Mouse (Mus musculus) cerebellum, adult 11 months (tissue): Measurements from ENCODE around the gene Acp2.

Experiments
- DNase-seq: peaks from one replicate; pipeline ENCODE4 v3.0.0; 2022

The Acp2 gene

DNA sequence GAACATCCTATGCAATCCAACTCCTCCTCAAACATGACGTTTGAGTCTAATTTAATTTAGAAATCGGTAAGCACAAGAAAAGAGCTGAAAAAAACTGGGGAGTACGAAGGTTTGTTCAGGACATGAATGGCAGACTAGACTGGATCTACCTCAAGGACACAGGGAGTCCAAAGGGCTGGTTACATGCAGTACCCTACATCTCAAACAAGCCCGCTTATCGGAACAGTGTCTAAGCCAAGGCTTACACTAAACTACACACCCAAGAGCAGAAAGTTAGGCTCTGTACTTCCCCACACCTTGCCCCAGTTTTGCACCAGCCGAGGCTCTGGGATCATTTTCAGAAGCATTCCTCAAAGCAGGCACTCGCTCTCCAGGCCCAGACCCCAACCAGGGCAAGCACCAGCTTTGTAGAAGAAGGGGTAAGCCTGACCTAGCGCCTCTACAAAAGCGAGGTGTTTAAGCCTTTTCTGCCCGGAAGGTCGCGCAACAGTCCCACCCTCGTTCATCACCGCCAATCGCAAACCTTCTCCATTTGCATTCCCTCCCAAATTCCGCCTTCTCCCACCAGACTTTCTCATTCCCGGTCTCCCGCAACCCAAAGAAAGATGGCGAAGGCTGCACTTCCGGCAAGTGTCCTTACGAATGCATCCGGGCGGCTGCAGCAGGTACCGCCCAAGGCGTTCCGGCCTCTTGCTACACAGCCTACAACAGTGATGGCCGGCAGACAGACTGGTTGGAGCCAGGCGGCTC lies at the start of gene Acp2, which contains the start of gene Nr1h3:
Gene Acp2, plus strand, starts transcription at position 664 of the 750 bp plus-strand sequence.
Gene Nr1h3, minus strand, starts transcription at position 613 of the 750 bp plus-strand sequence.
- DNase-seq: peak; percentile 93

DNA sequence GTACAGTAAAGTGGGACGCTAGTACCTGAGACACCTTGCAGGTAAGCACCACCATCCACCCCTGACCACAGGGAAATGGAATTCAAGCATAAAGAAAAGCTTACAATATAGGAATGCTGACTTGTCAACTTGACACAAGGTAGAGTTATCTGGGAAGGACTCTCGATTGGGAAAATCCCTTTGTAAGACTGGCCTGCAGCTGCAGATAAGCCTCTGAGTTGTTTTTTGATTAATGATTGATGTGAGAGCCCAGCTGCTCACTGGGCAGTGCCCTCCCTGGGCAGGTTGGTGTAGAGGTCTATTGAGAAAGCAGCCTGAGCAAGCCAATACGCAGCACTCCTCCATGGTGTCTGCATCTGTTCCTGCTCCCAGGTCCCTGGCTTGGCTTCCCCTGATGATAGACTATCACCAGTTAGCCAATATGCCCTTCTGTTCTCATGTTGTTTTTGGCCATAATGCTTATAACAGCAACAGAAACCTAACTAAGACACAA lies 49.8 kb upstream of the Acp2 start:
- no peak for DNase-seq

DNA sequence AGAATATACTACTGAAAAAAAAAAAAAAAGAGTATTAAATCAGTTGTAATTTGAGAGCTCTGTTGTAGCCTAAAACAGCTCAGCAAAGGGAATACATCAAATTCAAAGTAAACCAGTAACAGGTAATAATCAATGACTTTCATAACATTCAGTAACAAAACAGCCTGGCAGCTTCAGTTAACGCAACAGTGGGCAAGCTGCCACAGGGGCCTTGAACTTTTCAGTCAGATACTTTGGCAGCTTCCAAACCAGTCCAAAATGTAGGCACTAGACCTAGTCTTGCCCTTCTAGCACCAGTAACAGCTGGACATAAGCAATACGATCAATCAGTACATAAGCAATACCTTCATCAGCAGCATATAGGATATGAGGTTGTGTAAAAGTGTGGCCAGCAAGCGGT lies 48.6 kb upstream of the Acp2 start:
- DNase-seq: no peak

- no peak for DNase-seq
These were observed 45.5 kb upstream of the Acp2 start for GRCm38 (mm10) chr2:91157002-91157752.

DNA sequence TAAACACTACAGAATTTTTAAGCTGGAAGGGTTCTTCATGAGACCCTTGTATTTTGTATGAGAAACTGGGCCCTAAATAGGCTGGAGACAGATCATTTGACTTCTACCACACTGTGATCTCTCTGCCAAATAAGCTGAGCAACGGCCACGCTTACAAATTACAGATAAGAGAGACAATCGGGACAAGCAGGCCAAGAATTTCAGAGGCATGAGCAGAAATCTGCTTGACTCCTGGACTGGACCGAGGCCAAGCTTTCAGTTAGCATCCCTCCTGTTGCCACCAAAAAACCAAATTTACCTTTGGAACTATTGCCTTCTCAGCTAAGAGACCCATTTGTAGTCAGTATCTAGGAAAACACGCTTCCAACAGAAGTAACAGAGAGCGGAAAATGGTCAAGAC lies 42.1 kb upstream of the Acp2 start:
- DNase-seq: no peak

DNA sequence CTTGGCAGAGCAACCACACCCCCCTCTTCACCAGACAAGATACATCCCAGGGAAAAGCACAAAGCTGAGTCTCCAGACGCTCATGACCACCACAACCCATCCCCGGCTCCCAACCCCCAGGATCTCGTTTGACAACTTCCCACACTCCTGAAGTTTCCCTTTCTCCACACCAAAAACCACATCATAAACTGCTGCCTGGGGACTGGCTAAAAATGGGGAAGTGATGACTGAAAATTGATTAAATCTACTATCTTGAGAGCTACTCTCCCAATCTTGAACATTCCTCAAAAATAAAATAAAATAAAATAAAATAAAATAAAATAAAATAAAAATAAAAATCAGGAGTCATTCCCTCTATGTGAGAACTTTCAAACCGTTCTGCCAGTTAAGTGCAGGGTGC lies 39.7 kb upstream of the Acp2 start:
- no peak for DNase-seq

DNA sequence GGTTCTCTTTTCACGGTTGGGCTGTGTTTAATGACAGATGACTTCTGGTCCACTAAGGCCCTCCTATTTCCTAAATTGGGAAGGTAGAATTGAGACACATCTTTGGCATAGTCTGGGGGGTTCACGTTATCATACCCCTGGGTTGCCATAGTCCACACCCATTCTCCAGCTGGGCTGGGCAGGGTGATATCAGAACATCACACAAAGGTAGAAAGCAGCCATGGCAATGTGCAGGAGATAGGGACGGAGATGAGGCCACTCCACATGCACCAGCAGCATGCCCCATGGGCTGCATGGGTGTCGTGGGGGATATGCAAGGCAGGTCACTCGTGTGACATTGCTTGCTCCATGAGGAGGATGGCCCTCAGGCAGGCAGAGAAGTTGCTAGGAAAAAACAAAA lies 39.2 kb upstream of the Acp2 start:
- DNase-seq: no peak

DNA sequence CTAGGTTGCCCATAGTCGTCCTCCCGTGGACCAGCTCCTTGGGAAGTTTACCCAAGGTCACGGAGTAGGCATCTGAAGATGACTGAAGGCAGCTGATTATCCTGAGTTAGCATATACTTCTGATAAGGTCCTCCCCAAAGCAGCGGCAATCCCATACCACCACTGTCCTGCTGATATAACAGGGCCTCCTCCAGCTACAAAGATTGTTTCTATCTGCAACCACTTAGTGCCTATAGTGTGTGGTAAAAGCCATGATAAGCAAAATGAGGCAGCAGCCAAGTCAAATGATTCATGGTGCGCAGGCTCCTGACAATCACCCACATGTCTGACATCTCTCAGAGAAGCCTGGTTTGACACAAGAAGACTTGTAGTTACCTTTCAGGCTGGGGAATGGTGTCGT lies 37.7 kb upstream of the Acp2 start:
- DNase-seq: no peak

DNA sequence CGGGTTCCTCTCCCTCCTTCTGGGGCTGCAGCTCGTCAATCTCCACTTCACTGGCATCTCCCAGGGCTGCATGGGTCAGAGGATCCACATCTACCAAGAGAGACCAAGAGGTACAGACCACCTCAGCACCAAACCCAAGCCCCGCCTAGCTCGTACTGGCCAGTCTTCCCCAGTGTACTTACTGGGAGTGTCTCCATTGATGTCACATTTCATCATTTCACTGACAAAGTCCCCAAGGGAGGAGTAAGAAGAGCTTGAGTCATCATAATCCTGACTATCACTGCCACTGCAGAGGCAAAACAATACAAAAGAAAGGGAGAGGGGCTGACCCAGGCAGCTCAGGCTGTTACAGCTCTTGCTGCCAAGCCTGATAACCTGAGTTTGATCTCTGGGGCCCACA lies 35.1 kb upstream of the Acp2 start:
- no peak for DNase-seq

DNA sequence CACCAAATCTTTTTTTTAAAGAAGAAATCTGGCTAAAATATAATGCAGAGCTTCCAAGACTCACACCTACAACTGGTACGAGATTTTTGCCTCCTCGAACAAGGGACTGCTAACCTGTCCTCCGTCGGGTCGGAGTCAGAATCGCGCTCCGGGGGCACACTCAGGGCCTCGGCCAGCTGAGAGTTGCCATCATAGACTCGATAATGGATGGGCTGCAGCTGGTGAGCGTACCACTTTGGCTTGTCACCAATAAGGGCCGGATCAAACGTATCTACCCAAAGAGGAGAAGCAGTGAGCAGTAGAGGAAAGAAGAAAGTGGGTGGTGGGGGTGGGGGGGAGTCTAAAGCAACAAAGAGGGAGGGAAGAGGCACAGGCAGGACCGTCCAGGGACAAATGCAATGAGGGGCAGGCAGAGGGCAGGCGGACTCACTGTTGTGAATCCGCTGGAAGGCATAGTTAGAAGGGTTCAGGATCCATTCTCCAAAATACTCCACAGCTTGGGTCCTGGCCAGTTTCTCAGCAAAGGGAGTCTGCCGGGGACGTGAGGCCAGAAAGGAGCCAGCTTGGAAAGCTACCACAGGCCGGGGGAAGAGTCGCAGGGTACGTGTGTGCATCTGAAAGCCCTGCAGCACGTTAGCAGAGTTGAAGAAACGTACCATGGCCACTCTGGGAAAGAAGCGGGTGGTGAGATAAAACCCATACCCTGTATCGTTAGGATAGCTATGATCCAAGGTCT lies 32.9 kb upstream of the Acp2 start:
- DNase-seq: no peak

GRCm38 (mm10) chr2:91175490-91175889 lies 27.2 kb upstream of the Acp2 start:
- DNase-seq: no peak

- DNase-seq: no peak
These were observed 26.5 kb upstream of the Acp2 start for GRCm38 (mm10) chr2:91176234-91176633.

DNA sequence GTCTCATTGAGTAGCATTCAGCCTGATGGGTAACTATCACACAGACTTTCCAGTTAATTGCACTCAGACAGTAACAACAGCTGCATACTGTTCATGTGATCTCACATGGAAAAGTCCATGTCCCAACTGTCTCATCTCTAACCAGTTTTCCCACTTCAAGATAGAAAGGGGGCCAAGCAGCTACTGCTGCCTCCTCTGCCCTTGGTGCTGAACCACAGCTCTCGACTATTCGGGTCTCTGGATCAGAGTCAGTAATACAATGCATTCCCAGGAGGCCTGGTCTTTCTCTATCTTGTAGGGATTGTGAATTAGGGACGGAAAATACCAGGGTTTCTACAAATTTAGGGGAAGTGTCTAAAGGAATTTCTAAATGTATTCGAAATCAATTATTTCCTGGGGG lies 22.9 kb upstream of the Acp2 start:
- DNase-seq: no peak

DNA sequence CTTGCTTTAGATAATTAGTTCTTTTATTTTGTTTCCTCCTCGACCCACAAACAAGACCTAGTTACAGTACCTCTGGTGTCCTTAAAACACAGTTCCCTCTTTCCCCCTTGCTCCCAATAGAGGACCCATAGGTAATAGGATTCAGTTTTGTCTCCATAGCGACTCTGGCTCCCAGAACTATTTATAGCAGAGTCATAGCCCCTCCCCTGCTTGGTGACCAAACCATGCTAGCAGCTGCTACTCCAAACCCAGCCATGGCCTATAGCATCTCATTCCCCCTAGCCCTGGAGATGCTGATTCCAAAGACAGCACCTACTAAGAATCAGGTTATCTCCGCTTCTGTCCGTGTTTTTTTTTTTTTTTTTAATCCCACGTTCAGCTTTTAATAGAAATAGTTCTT lies 22.0 kb upstream of the Acp2 start:
- DNase-seq: peak; percentile 44

DNA sequence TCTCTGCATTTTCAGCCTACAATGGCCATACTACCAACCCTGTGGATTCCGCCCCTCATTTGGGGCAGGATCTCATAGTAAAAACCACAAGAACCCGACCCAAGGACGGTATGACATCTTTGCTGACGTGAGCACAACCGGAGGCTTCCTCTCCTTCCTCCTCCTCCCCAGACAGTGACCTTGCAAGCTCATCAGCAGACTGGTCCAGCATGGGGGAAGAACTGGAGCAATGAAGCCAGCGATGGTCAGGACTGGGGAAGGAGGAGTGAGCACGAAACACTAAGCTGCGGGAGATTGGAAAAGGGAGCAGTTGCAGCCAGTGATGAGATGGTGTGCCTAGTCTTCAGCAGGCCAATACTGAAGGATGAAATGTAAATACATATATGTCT lies 20.7 kb upstream of the Acp2 start:
- peak; percentile 59 for DNase-seq

- DNase-seq: peak; percentile 90
These were observed 20.1 kb upstream of the Acp2 start for GRCm38 (mm10) chr2:91182405-91183147.

DNA sequence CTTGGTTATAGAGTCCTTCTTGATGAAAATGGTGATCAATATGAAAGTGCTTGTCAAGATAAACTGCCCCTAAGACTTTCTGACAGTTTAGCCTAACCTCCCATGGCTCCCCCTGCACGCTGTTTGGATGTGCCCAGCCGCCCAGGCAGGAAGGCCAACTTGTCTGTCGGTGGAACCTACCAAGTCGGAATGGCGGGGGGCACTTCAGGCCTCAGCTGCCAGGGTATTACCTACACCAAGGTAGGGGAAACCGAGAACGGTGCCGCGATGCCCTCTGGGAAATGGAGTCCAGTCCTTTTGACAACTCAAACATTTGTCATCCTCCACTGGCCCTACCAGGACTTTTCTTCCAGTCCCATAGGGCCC lies 19.6 kb upstream of the Acp2 start:
- DNase-seq: peak; percentile 99

DNA sequence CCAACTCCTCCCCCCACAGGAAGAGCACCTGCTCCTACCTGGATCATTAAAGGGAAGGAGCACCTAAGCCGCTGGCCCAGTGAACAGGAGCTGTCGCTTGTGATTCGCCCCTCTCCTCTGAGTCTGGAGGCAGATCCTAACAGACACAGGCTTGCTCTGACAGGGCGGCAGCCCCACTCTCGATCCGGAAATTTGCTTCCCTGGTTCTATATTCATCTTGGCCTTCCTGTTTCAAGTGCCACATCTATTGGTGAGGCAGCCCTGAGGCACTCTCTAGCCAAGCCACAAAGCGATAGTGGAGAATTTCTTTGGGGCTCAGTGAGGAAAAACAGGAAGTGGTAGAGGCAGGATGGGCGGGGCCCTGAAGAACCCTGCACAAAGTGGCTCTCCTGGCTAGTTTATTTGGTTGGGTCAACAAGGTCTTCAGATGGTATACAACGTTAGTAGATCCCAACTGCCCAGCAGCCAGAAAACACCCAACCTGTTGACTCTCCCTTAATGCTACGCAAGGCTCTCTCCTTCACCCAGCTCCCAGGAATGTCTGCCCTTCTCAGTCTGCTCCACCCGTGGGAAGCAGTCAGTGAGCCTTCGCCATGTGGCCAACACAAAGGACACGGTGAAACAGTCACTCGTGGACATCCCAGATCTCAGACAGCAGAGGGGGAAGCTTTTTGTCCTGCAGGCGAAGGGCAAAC lies 18.8 kb upstream of the Acp2 start, which contains the start of gene Madd:
Gene Madd, minus strand, starts transcription at position 127 of the 695 bp plus-strand sequence.
- DNase-seq: peak; percentile 27

DNA sequence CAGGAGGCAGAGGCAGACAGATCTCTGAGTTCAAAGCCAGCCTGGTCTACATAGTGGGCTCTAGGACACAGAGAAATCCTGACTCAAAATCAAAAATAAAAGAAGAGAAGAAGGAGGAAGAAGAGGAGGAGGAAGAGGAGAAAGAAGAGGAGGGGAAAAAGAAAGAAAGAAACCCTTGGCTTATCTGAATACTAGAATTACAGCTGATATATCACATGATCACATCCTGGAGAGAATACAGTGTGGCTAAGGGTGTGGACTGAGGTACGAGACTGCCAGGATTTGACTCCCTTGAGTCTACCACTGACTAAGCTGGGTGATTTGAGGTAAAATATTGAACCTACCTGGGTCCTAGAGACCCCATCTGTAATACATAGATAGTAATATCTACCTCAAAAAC lies 16.5 kb upstream of the Acp2 start:
- DNase-seq: no peak

DNA sequence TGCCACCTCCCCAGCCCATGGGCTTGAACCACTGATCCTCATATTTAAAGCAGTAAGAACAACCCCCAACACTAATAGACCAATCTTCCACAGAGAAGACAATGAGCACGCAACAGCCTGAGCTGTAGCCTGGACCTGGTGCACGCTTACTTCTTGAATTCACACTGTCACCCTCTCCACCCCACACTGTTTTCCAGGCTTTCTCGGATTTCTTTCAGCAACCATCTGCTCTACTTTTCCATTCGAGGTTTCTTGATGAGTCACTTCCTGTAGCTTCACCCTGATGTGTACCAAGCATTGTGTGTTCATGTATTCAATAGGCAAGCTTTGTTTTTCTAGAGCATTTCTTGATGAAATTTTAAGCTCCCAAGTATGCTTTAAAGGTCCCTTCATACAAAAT lies 15.3 kb upstream of the Acp2 start:
- no peak for DNase-seq

DNA sequence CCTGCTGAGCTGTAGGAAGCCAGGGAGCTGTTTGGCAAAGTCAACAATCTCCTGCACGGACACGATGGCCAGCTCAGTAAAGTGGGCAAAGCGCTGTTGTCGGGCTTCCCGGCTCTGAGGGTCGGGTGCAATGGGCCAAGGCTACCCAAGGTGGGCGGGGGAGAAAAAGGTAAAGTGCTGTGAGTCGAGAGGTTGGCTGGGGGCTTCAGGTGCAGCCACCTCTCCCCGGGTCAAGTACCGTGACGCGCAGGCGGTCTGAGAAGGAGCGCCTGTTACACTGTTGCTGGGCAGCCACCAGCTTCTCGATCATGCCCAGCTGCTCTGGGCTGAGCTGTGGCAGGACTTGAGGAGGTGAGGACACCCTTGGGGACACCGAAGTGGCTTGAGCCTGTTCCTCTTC lies 12.2 kb upstream of the Acp2 start:
- DNase-seq: no peak
